Mouse (Mus musculus) G1E (cell line): ENCODE measurements around the gene Pard3.

Experiments used
- CTCF ChIP-seq: IDR thresholded peaks from 2 replicates; pipeline ENCODE4 v1.5.1; 2012; ENCODE audit warnings: low read depth, low read length, inconsistent platforms, mixed read lengths
- GATA1 ChIP-seq: IDR thresholded peaks from 2 replicates; pipeline ENCODE4 v1.6.1; 2012; ENCODE audit warnings: borderline replicate concordance, low read length, inconsistent platforms, mixed read lengths

DNA sequence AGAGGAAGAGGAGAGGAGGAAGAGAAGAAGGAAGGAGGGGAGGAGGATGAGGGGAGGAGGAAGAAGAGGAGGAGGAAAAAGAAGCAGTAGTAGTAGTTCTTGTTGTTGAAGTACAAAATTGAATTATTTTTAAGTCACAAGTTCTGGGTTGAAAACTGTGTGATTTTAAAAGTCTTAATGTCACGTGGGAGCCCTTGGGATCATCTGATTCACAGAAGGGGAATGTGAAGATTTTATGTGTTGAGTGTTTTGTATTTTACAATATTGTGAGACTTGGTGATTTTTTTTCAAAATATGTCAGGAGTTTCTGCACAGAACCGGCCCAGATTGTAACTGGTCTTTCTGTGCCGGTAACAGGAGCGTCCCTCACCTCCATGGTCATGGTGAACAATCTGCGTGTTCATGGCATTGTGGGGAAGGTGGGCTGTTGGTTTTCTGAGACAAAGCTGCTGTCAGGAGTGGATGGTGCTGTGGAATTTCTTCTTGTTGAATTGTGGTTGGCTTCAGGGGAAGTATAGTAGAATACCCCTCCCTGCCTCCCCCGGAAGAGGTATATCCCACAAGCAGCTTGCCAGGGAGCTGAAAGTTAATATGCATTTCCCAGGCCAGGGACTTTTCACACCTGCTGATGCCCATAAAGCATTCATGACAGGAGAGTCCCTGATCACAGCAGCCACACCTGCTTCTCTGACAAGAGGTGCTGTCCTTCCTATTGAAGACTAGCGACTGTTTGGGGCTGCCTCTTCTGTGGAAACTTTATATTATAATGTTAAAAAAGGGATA, 254.9 kb downstream of the Pard3 start:
- TF ChIP-seq CTCF, result no peak
- TF ChIP-seq GATA1, result no peak
